Mouse (Mus musculus) bone marrow macrophage, adult 2 months (primary cell): ENCODE data around the gene Cmtm7. TPM values are rescaled to one million over a fixed set of nuclear protein-coding genes. Genes with fewer than 3 reads are reported as not detected.

Source experiments
- H3K27ac ChIP-seq: 2 replicates; pipeline ENCODE4 v1.5.1; 2012; ENCODE audit warnings: low read depth, low read length; ENCODE audit not compliant: insufficient read depth
- H3K4me1 ChIP-seq: 2 replicates; pipeline ENCODE4 v1.6.1; 2012; ENCODE audit warnings: low read length; ENCODE audit not compliant: control insufficient read depth, insufficient read depth
- H3K4me3 ChIP-seq: 2 replicates; pipeline ENCODE4 v1.5.1; 2012; ENCODE audit warnings: mild to moderate bottlenecking, low read length, moderate library complexity; ENCODE audit not compliant: insufficient read depth
- CTCF ChIP-seq: IDR thresholded peaks from 2 replicates; pipeline ENCODE4 v1.5.1; 2012; ENCODE audit warnings: low read depth, mild to moderate bottlenecking, low read length, moderate library complexity
- POLR2A ChIP-seq: IDR thresholded peaks from 2 replicates; pipeline ENCODE4 v1.6.1; 2012; ENCODE audit warnings: mild to moderate bottlenecking, low read depth, low read length, borderline replicate concordance
- polyA plus RNA-seq: library from polyadenylated mRNA; stranded (reverse); fragments of >200 nt; gene quantifications from 2 replicates; pipeline ENCODE4 v1.2.4, GENCODE M21; 2012; ENCODE audit not compliant: missing spikeins, insufficient read depth, insufficient read length

Gene Cmtm7
- polyA plus RNA-seq, 1 experiment = 184 TPM

- Histone ChIP-seq H3K4me3 (no peak overlapping the region), H3K4me1 (peaks cover 25% of the 10 kb centered on the region), H3K27ac (no peak overlapping the region)
- TF ChIP-seq POLR2A = no peak
- TF ChIP-seq CTCF = peak; percentile 29; the same call in 1 of the 2 replicates
These were observed 33.7 kb upstream of the Cmtm7 start for GRCm38 (mm10) chr9:114815315-114815714.

- Histone ChIP-seq H3K4me1 (peaks cover 24% of the 10 kb centered on the region), H3K4me3 (no peak overlapping the region), H3K27ac (0 out of 2 replicates have a peak overlapping the region, but pooled peaks have one; percentile 15)
- TF ChIP-seq POLR2A = no peak
- no peak for TF ChIP-seq CTCF
These were observed 30.3 kb upstream of the Cmtm7 start for GRCm38 (mm10) chr9:114812001-114812400.

- Histone ChIP-seq H3K4me3 (no peak overlapping the region), H3K27ac (no peak overlapping the region), H3K4me1 (peaks cover 31% of the 10 kb centered on the region)
- TF ChIP-seq POLR2A = no peak
- TF ChIP-seq CTCF = no peak
These were observed 29.2 kb upstream of the Cmtm7 start for GRCm38 (mm10) chr9:114810837-114811236.

GRCm38 (mm10) chr9:114808671-114809070 lies 27.0 kb upstream of the Cmtm7 start:
- Histone ChIP-seq H3K27ac (no peak overlapping the region), H3K4me1 (peaks cover 38% of the 10 kb centered on the region), H3K4me3 (no peak overlapping the region)
- no peak for TF ChIP-seq POLR2A
- no peak for TF ChIP-seq CTCF

- TF ChIP-seq POLR2A (no peak), CTCF (no peak)
These were observed 25.6 kb upstream of the Cmtm7 start for GRCm38 (mm10) chr9:114807261-114807660.

GRCm38 (mm10) chr9:114805151-114805671 lies 23.6 kb upstream of the Cmtm7 start:
- no peak for TF ChIP-seq POLR2A
- no peak for TF ChIP-seq CTCF
- Histone ChIP-seq H3K4me1 (peaks cover 16% of the 10 kb centered on the region), H3K27ac (no peak overlapping the region), H3K4me3 (no peak overlapping the region)

More at GRCm38 (mm10) chr9:114807261-114807660, 25.6 kb upstream of the Cmtm7 start:
- Histone ChIP-seq H3K27ac (no peak overlapping the region), H3K4me1 (peaks cover 30% of the 10 kb centered on the region), H3K4me3 (no peak overlapping the region)

GRCm38 (mm10) chr9:114802191-114802590 lies 20.5 kb upstream of the Cmtm7 start:
- TF ChIP-seq POLR2A (no peak), CTCF (no peak)
- no peak overlapping the region for H3K4me3 ChIP-seq
- H3K4me1 ChIP-seq = peaks cover 16% of the 10 kb centered on the region
- H3K27ac ChIP-seq = no peak overlapping the region

- no peak for TF ChIP-seq POLR2A
- TF ChIP-seq CTCF = no peak
- Histone ChIP-seq H3K4me3 (no peak overlapping the region), H3K27ac (no peak overlapping the region), H3K4me1 (peaks cover 8% of the 10 kb centered on the region)
These were observed 19.6 kb upstream of the Cmtm7 start for GRCm38 (mm10) chr9:114801301-114801700.

- Histone ChIP-seq H3K27ac (no peak overlapping the region), H3K4me1 (peaks cover under 1% of the 10 kb centered on the region; the same call in 1 of the 2 replicates), H3K4me3 (no peak overlapping the region)
- TF ChIP-seq POLR2A (no peak), CTCF (no peak)
These were observed 17.9 kb upstream of the Cmtm7 start for GRCm38 (mm10) chr9:114799498-114800107.

- Histone ChIP-seq H3K27ac (no peak overlapping the region), H3K4me3 (no peak overlapping the region), H3K4me1 (peaks cover 4% of the 10 kb centered on the region; the same call in 1 of the 2 replicates)
- no peak for TF ChIP-seq POLR2A
- TF ChIP-seq CTCF = no peak
These were observed 17.2 kb upstream of the Cmtm7 start for GRCm38 (mm10) chr9:114798845-114799244.
